Mouse (Mus musculus) heart, adult 2 months (tissue): ENCODE results near the gene Lefty1. TPM values are rescaled to one million over a fixed set of nuclear protein-coding genes. Genes with fewer than 3 reads are reported as not detected.

ENCODE experiments used
- DNase-seq, 2 experiments: peaks; one replicate each; pipeline ENCODE4 v3.0.0; 2021
- H3K27ac ChIP-seq: fragments of 200-600 bp; 2 replicates; pipeline ENCODE4 v1.8.1; 2022
- H3K27me3 ChIP-seq: fragments of 200-500 bp; 2 replicates; pipeline ENCODE4 v1.6.1; 2012; ENCODE audit warnings: mild to moderate bottlenecking, low read length, inconsistent platforms, mixed read lengths; ENCODE audit not compliant: control insufficient read depth, insufficient read depth
- H3K36me3 ChIP-seq: fragments of 200-500 bp; 2 replicates; pipeline ENCODE4 v1.6.1; 2012; ENCODE audit warnings: low read length, inconsistent platforms; ENCODE audit not compliant: control insufficient read depth, insufficient read depth
- H3K4me1 ChIP-seq: fragments of 200-500 bp; 2 replicates; pipeline ENCODE4 v1.6.1; 2011; ENCODE audit warnings: low read length; ENCODE audit not compliant: control insufficient read depth, insufficient read depth
- H3K4me3 ChIP-seq: fragments of 200-600 bp; 2 replicates; pipeline ENCODE4 v1.8.1; 2022
- H3K79me2 ChIP-seq: fragments of 200-500 bp; replicated peaks from 2 replicates; pipeline ENCODE4 v1.6.1; 2012; ENCODE audit warnings: mild to moderate bottlenecking, inconsistent platforms, low read length, moderate library complexity, mixed read lengths; ENCODE audit not compliant: control insufficient read depth, insufficient read depth
- H3K9ac ChIP-seq: fragments of 200-500 bp; 2 replicates; pipeline ENCODE4 v1.6.1; 2012; ENCODE audit warnings: low read depth, mild to moderate bottlenecking, control low read depth, inconsistent platforms, low read length, mixed read lengths
- CTCF ChIP-seq: fragments of 200-600 bp; IDR thresholded peaks from 2 replicates; pipeline ENCODE4 v1.8.1; 2022; ENCODE audit warnings: antibody characterized with exemption, mild to moderate bottlenecking, moderate library complexity
- EP300 ChIP-seq: fragments of 200-500 bp; IDR thresholded peaks from 2 replicates; pipeline ENCODE4 v1.6.1; 2011; ENCODE audit warnings: low read depth, low read length, control low read depth; ENCODE audit not compliant: insufficient read depth
- POLR2A ChIP-seq: fragments of 200-500 bp; IDR thresholded peaks from 2 replicates; pipeline ENCODE4 v1.6.1; 2011; ENCODE audit warnings: mild to moderate bottlenecking, low read depth, low read length, control low read depth; ENCODE audit not compliant: insufficient read depth
- WGBS: fragments of 180-500 bp; shearing (Covaris S2); methylation state at CpG from one replicate; pipeline ENCODE4 v1.1.7; 2018; 5-methylcytosine and 5-hydroxymethylcytosine counted together
- intact Hi-C: fragments of 180-260 bp; cut with DNase I; formaldehyde crosslinking; loops from one replicate; pipeline ENCODE4 v1.15.1; 2025
- polyA plus RNA-seq: library from polyadenylated mRNA; depleted of rRNA; stranded (reverse); fragments of >200 nt; gene quantifications from 2 replicates; pipeline ENCODE4 v1.2.3, GENCODE M21; 2012; rRNA removed
- total RNA-seq, 2 experiments: library from RNA; stranded (reverse); gene quantifications; 2 replicates each; pipeline ENCODE4 v1.2.3; 2021

The Lefty1 gene
- total and polyA plus RNA-seq, 3 experiments: 0.41 to 3.0 (median 0.57) TPM

GRCm38 (mm10) chr1:180987759-180988158 lies 52.9 kb downstream of the Lefty1 start:
- H3K9ac ChIP-seq: no peak overlapping the region
- under 1% methylated on average over 9 of the region's 9 CpGs for WGBS
- no peaks in the 10 kb centered on the region for H3K79me2 ChIP-seq
- no peak overlapping the region for H3K4me3 ChIP-seq
- peak; percentile 91 for TF ChIP-seq CTCF
- peak; percentile 67; the same call in 1 of the 2 replicates for TF ChIP-seq EP300
- no peak for TF ChIP-seq POLR2A
- intact Hi-C loops: loop anchor here (1.0 kb wide), 1 partner anchor 53 kb away; no protein-coding TSS in a partner anchor
- no peaks in the 10 kb centered on the region; the same call in 1 of the 2 replicates for H3K4me1 ChIP-seq
- peak; percentile 71 to 82 for DNase-seq
- no peaks in the 10 kb centered on the region for H3K36me3 ChIP-seq
- H3K27ac ChIP-seq: no peak overlapping the region
- no peaks in the 10 kb centered on the region for H3K27me3 ChIP-seq

Other genes starting within 250 kb of the Lefty1 start
- gene Mixl1, start 238.0 kb upstream of the Lefty1 start, total RNA-seq: not detected
- gene Mixl1, start 238.0 kb upstream of the Lefty1 start, polyA plus RNA-seq: not detected in 2 replicates
- gene Acbd3, start 209.0 kb upstream of the Lefty1 start, total RNA-seq: 10 to 100 TPM; 20.6 to 23.8 TPM
- gene Acbd3, start 209.0 kb upstream of the Lefty1 start, polyA plus RNA-seq: 9.0 and 15.7 TPM in 2 replicates
- 100 to 1,000 TPM; 405 to 430 TPM for gene H3f3a, start 121.1 kb upstream of the Lefty1 start, total RNA-seq
- 258 and 363 TPM in 2 replicates for gene H3f3a, start 121.1 kb upstream of the Lefty1 start, polyA plus RNA-seq
- gene Sde2, start 83.9 kb upstream of the Lefty1 start, total RNA-seq: 10 to 100 TPM; 11.7 to 12.1 TPM
- gene Sde2, start 83.9 kb upstream of the Lefty1 start, polyA plus RNA-seq: 5.0 and 9.8 TPM in 2 replicates
- not detected for gene Lefty2, start 41.9 kb upstream of the Lefty1 start, total RNA-seq
- gene Lefty2, start 41.9 kb upstream of the Lefty1 start, polyA plus RNA-seq: 0.08 and 0.15 TPM in 2 replicates
- gene Pycr2, start 30.7 kb upstream of the Lefty1 start, total RNA-seq: 10 to 100 TPM; 10.3 to 12.4 TPM
- 12.7 and 13.9 TPM in 2 replicates for gene Pycr2, start 30.7 kb upstream of the Lefty1 start, polyA plus RNA-seq
- 10 to 100 TPM; 13.2 to 15.8 TPM for gene Tmem63a, start 7.3 kb downstream of the Lefty1 start, total RNA-seq
- 27.5 and 34.5 TPM in 2 replicates for gene Tmem63a, start 7.3 kb downstream of the Lefty1 start, polyA plus RNA-seq
- gene Ephx1, start 85.9 kb downstream of the Lefty1 start, total RNA-seq: 10 to 100 TPM; 29.8 to 40.4 TPM
- 41.1 and 45.1 TPM in 2 replicates for gene Ephx1, start 85.9 kb downstream of the Lefty1 start, polyA plus RNA-seq
- gene 9130409I23Rik, start 116.2 kb downstream of the Lefty1 start, total RNA-seq: not detected
- gene 9130409I23Rik, start 116.2 kb downstream of the Lefty1 start, polyA plus RNA-seq: not detected in 2 replicates
- gene Nvl, start 209.2 kb downstream of the Lefty1 start, total RNA-seq: 1 to 10 TPM; 7.4 TPM
- 4.7 and 8.4 TPM in 2 replicates for gene Nvl, start 209.2 kb downstream of the Lefty1 start, polyA plus RNA-seq
- 10 to 100 TPM; 43.8 to 50.3 TPM for gene Cnih4, start 209.7 kb downstream of the Lefty1 start, total RNA-seq
- gene Cnih4, start 209.7 kb downstream of the Lefty1 start, polyA plus RNA-seq: 22.2 and 34.2 TPM in 2 replicates